Mouse (Mus musculus) T-cell, adult 66 days (primary cell): ENCODE data around the gene Gm49510. TPM values are rescaled to one million over a fixed set of nuclear protein-coding genes. Genes with fewer than 3 reads are reported as not detected.

ENCODE experiments used
- total RNA-seq, 2 experiments: library from RNA; stranded (reverse); gene quantifications; 3 replicates in 1 of 2; 4 replicates in 1 of 2; pipeline ENCODE4 v1.2.4; 2023

Gene Gm49510
- 1 to 10 TPM; 1.2 to 2.0 TPM for total RNA-seq

GRCm38 (mm10) chr15:78899409-78899739 lies at the start of gene Gm49510:
Gene Gm49510, plus strand, starts transcription at chr15:78899667.

GRCm38 (mm10) chr15:78855303-78855965 lies 44.0 kb upstream of the Gm49510 start, which contains the start of gene Lgals2:
Gene Lgals2, minus strand, starts transcription at chr15:78855529.

GRCm38 (mm10) chr15:78876991-78877809 lies 22.3 kb upstream of the Gm49510 start, which contains the start of gene Gga1:
Gene Gga1, plus strand, starts transcription at chr15:78877190.

GRCm38 (mm10) chr15:78899740-78900584 lies 495 bp downstream of the Gm49510 start, which contains the start of gene Sh3bp1:
Gene Sh3bp1, plus strand, starts transcription at chr15:78899768.

GRCm38 (mm10) chr15:78913632-78914090 lies 14.2 kb downstream of the Gm49510 start, which contains the start of gene Pdxp:
Gene Pdxp, plus strand, starts transcription at chr15:78913919.

GRCm38 (mm10) chr15:78926021-78926919 lies 26.8 kb downstream of the Gm49510 start, which contains the start of gene Lgals1:
Gene Lgals1, plus strand, starts transcription at chr15:78926725.

GRCm38 (mm10) chr15:78934784-78935320 lies 35.4 kb downstream of the Gm49510 start, which contains the start of gene Nol12:
Gene Nol12, plus strand, starts transcription at chr15:78934933.

GRCm38 (mm10) chr15:78947657-78948056 lies 48.2 kb downstream of the Gm49510 start, which contains the start of gene Triobp:
Gene Triobp, plus strand, starts transcription at chr15:78947724.

Other genes starting within 250 kb of the Gm49510 start
- under 1 TPM; 0.15 to 0.86 TPM for gene Elfn2, start 180.9 kb upstream of the Gm49510 start, total RNA-seq
- 100 to 1,000 TPM; 126 to 142 TPM for gene Mfng, start 126.2 kb upstream of the Gm49510 start, total RNA-seq
- gene Card10, start 96.6 kb upstream of the Gm49510 start, total RNA-seq = under 1 TPM; 0.44 to 0.67 TPM
- gene Cdc42ep1, start 57.0 kb upstream of the Gm49510 start, total RNA-seq = not detected
- gene Lgals2, start 44.1 kb upstream of the Gm49510 start, total RNA-seq = not detected
- 10 to 100 TPM; 78.9 to 83.1 TPM for gene Gga1, start 22.5 kb upstream of the Gm49510 start, total RNA-seq
- 100 to 1,000 TPM; 207 to 231 TPM for gene Sh3bp1, start 101 bp downstream of the Gm49510 start, total RNA-seq
- gene Pdxp, start 14.3 kb downstream of the Gm49510 start, total RNA-seq = 10 to 100 TPM; 17.9 to 18.1 TPM
- gene Lgals1, start 27.1 kb downstream of the Gm49510 start, total RNA-seq = 100 to 1,000 TPM; 101 to 152 TPM
- 10 to 100 TPM; 48.4 to 52.5 TPM for gene Nol12, start 35.3 kb downstream of the Gm49510 start, total RNA-seq
- 10 to 100 TPM; 42.7 to 53.7 TPM for gene Triobp, start 48.1 kb downstream of the Gm49510 start, total RNA-seq
- gene H1f0, start 128.8 kb downstream of the Gm49510 start, total RNA-seq = 1 to 10 TPM; 6.8 to 7.0 TPM
- gene Galr3, start 142.2 kb downstream of the Gm49510 start, total RNA-seq = not detected
- gene Ankrd54, start 163.2 kb downstream of the Gm49510 start, total RNA-seq = 10 to 100 TPM; 36.0 to 37.8 TPM
- 100 to 1,000 TPM; 120 to 124 TPM for gene Eif3l, start 175.5 kb downstream of the Gm49510 start, total RNA-seq
- 10 to 100 TPM; 53.3 to 55.5 TPM for gene Micall1, start 209.2 kb downstream of the Gm49510 start, total RNA-seq
- gene Polr2f, start 241.3 kb downstream of the Gm49510 start, total RNA-seq = 10 to 100 TPM; 60.7 to 71.0 TPM
- not detected for gene 1700088E04Rik, start 241.6 kb downstream of the Gm49510 start, total RNA-seq